Mouse (Mus musculus) heart, embryonic 15.5 days (tissue): ENCODE results near the gene Gnb3. TPM values are rescaled to one million over a fixed set of nuclear protein-coding genes. Genes with fewer than 3 reads are reported as not detected.
"Not testable (repeated sequence)": the region's sequence is repeated elsewhere in the genome, so short reads cannot be mapped to it uniquely, and the experiment has no call there.

Experiments used
- ATAC-seq: fragments of 200-750 bp; cut with Nextera tagmentation; replicated peaks from 2 replicates; pipeline ENCODE4 v1.8.0; 2017; ENCODE audit warnings: low read depth, moderate TSS enrichment; ENCODE audit not compliant: insufficient number of reproducible peaks, insufficient read depth, low FRiP score
- H3K27ac ChIP-seq: fragments of 300-500 bp; sonication (generic); 2 replicates; pipeline ENCODE4 v1.5.1; 2015; ENCODE audit warnings: mild to moderate bottlenecking, inconsistent platforms
- H3K27me3 ChIP-seq: fragments of 300-500 bp; sonication (generic); 2 replicates; pipeline ENCODE4 v1.6.1; 2015; ENCODE audit warnings: inconsistent platforms
- H3K36me3 ChIP-seq: fragments of 300-500 bp; sonication (generic); 2 replicates; pipeline ENCODE4 v1.6.1; 2015; ENCODE audit warnings: mild to moderate bottlenecking, inconsistent platforms
- H3K4me1 ChIP-seq: fragments of 300-500 bp; sonication (generic); replicated peaks from 2 replicates; pipeline ENCODE4 v1.6.1; 2015; ENCODE audit warnings: inconsistent platforms
- H3K4me2 ChIP-seq: fragments of 300-500 bp; sonication (generic); 2 replicates; pipeline ENCODE4 v1.6.1; 2015; ENCODE audit warnings: inconsistent platforms, mild to moderate bottlenecking, moderate library complexity
- H3K4me3 ChIP-seq: fragments of 300-500 bp; sonication (generic); 2 replicates; pipeline ENCODE4 v1.5.1; 2015; ENCODE audit warnings: mild to moderate bottlenecking, inconsistent platforms
- H3K9ac ChIP-seq: fragments of 300-500 bp; sonication (generic); 2 replicates; pipeline ENCODE4 v1.6.1; 2015; ENCODE audit warnings: mild to moderate bottlenecking, inconsistent platforms
- H3K9me3 ChIP-seq: fragments of 300-500 bp; sonication (generic); replicated peaks from 2 replicates; pipeline ENCODE4 v1.6.1; 2016; ENCODE audit warnings: inconsistent platforms
- WGBS: fragments of 180-500 bp; shearing (Covaris S2); methylation state at CpG from one replicate; pipeline ENCODE4 v1.1.7; 2015; ENCODE audit warnings: mixed read lengths; 5-methylcytosine and 5-hydroxymethylcytosine counted together
- polyA plus RNA-seq: library from polyadenylated mRNA; unstranded; fragments of >200 nt; fragmentation: Nextera tagmentation; extraction: Ambion mirVana; gene quantifications from 2 replicates; pipeline ENCODE4 v1.2.1, GENCODE M21; 2015

The Gnb3 gene
- polyA plus RNA-seq, 1 experiment from 2014 or later = 5.2 TPM

GRCm38 (mm10) chr6:124806446-124807140 lies 33.5 kb downstream of the Gnb3 start:
- ATAC-seq = no peak
- no peak overlapping the region for H3K9ac ChIP-seq

GRCm38 (mm10) chr6:124805341-124806321 lies 34.4 kb downstream of the Gnb3 start:
- Histone ChIP-seq H3K27ac (peak overlapping the region; percentile 91), H3K27me3 (no peaks in the 10 kb centered on the region), H3K9ac (peak overlapping the region; percentile 63), H3K4me3 (peak overlapping the region; percentile 58), H3K4me2 (peak overlapping the region; percentile 91), H3K9me3 (no peaks in the 10 kb centered on the region), H3K4me1 (peaks cover 41% of the 10 kb centered on the region), H3K36me3 (peaks cover 7% of the 10 kb centered on the region)
- ATAC-seq = peak; percentile 75
- 1% methylated on average over 34 of the region's 34 CpGs for WGBS

More at GRCm38 (mm10) chr6:124806446-124807140, 33.5 kb downstream of the Gnb3 start:
- Histone ChIP-seq H3K27me3 (no peaks in the 10 kb centered on the region), H3K9me3 (no peaks in the 10 kb centered on the region), H3K27ac (peak overlapping the region; percentile 91), H3K4me2 (peak overlapping the region; percentile 91), H3K4me3 (peak overlapping the region; percentile 58; the same call in 1 of the 2 replicates), H3K4me1 (peaks cover 46% of the 10 kb centered on the region), H3K36me3 (peaks cover 17% of the 10 kb centered on the region)
- WGBS = 79% methylated on average over 7 of the region's 7 CpGs

- Histone ChIP-seq H3K36me3 (no peaks in the 10 kb centered on the region), H3K4me3 (no peak overlapping the region), H3K27me3 (no peaks in the 10 kb centered on the region), H3K4me1 (peaks cover 28% of the 10 kb centered on the region), H3K4me2 (no peak overlapping the region), H3K9ac (no peak overlapping the region), H3K27ac (0 out of 2 replicates have a peak overlapping the region, but pooled peaks have one; percentile 91), H3K9me3 (no peaks in the 10 kb centered on the region)
- 83% methylated on average over 3 of the region's 3 CpGs for WGBS
- ATAC-seq = no peak
Observed at GRCm38 (mm10) chr6:124804341-124804740, 35.7 kb downstream of the Gnb3 start.

DNA sequence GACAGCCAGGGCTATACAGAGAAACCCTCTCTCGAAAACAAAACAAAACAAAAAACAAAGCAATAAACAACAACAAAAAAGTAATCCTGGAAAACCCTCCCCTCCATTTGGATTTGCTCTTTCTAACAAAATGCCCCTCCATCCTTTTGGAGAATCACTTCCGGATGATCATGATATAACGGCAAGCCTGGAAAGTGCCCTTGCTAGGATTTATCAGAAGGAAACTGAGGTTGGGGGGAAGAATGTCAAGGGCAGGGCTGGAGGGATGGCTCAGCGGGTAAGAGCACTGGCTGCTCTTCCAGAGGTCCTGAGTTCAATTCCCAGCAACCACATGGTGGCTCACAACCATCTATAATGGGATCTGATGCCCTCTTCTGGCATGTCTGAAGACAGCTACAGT lies 36.4 kb downstream of the Gnb3 start:
- not testable (repeated sequence) for H3K27ac ChIP-seq, ATAC-seq, H3K4me2 ChIP-seq, H3K27me3 ChIP-seq, H3K9ac ChIP-seq, H3K9me3 ChIP-seq, H3K4me3 ChIP-seq, H3K36me3 ChIP-seq
- H3K4me1 ChIP-seq = peaks cover 28% of the 10 kb centered on the region
- 91% methylated on average over 4 of the region's 4 CpGs for WGBS

- Histone ChIP-seq H3K4me2 (no peak overlapping the region), H3K36me3 (no peaks in the 10 kb centered on the region), H3K4me3 (no peak overlapping the region), H3K4me1 (peaks cover 25% of the 10 kb centered on the region), H3K9ac (no peak overlapping the region), H3K9me3 (no peaks in the 10 kb centered on the region), H3K27me3 (no peaks in the 10 kb centered on the region), H3K27ac (no peak overlapping the region)
- 77% methylated on average over 3 of the region's 3 CpGs for WGBS
- no peak for ATAC-seq
Observed at GRCm38 (mm10) chr6:124803061-124803460, 37.0 kb downstream of the Gnb3 start.

DNA sequence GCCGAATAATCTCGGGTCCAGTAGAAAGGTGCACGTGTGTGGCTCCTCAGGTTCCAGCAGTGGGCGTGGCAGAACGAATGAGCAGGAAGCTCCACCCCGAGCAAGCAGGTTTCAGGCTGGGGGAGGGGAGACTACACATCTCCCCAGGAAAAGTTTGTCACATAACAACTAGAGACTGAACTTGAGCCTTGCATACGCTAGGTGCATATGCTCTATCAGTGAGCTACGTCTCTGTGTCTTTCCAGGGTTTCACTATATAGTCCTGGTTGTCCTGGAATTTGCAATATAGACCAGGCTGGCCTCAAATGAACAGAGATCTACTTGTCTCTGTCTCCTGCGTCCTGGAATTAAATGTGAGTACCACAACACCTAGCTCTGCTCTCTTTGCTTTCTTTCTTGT lies 37.7 kb downstream of the Gnb3 start:
- H3K27ac ChIP-seq, H3K27me3 ChIP-seq, H3K9me3 ChIP-seq, H3K9ac ChIP-seq, ATAC-seq, H3K36me3 ChIP-seq: not testable (repeated sequence)
- Histone ChIP-seq H3K4me1 (peaks cover 20% of the 10 kb centered on the region), H3K4me2 (peak overlapping the region; percentile 49), H3K4me3 (peak overlapping the region; percentile 28)
- 14% methylated on average over 7 of the region's 9 CpGs for WGBS

- Histone ChIP-seq H3K9me3 (no peaks in the 10 kb centered on the region), H3K4me2 (no peak overlapping the region), H3K27me3 (no peaks in the 10 kb centered on the region), H3K4me1 (no peaks in the 10 kb centered on the region), H3K36me3 (no peaks in the 10 kb centered on the region), H3K27ac (no peak overlapping the region), H3K9ac (no peak overlapping the region), H3K4me3 (no peak overlapping the region)
- no peak for ATAC-seq
- WGBS = 74% methylated on average over 2 of the region's 2 CpGs
Observed at GRCm38 (mm10) chr6:124796200-124796599, 43.9 kb downstream of the Gnb3 start.

DNA sequence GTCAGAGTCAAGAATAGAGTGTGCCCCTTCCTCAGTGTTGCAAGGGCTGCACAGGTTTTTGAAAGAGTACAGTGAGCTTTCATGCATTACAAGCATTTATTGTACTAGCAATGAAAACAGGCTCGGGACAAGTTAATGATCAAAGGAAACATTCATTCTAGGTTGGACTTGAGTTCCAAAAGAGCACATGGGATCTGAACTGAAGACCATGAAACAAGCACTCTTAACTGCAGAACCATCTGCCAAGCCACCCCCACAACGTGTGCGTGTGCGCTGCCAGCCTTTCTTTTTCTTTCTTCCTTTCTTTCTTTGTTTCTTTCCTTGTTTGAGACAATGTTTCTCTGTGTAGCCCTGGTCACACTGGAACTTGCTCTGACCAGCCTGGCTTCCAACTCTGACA lies 44.3 kb downstream of the Gnb3 start:
- no peaks in the 10 kb centered on the region for H3K9me3 ChIP-seq
- no peaks in the 10 kb centered on the region for H3K27me3 ChIP-seq
- no peak overlapping the region for H3K4me2 ChIP-seq
- H3K4me3 ChIP-seq = no peak overlapping the region
- H3K36me3 ChIP-seq = no peaks in the 10 kb centered on the region
- no peak for ATAC-seq
- no peaks in the 10 kb centered on the region for H3K4me1 ChIP-seq
- WGBS = 77% methylated on average over 4 of the region's 4 CpGs
- H3K9ac ChIP-seq = no peak overlapping the region
- H3K27ac ChIP-seq = no peak overlapping the region

GRCm38 (mm10) chr6:124791911-124792310 lies 48.2 kb downstream of the Gnb3 start:
- no peaks in the 10 kb centered on the region for H3K27me3 ChIP-seq
- H3K4me2 ChIP-seq = no peak overlapping the region
- 75% methylated on average over 3 of the region's 3 CpGs for WGBS
- ATAC-seq = no peak
- no peak overlapping the region for H3K9ac ChIP-seq
- no peaks in the 10 kb centered on the region for H3K9me3 ChIP-seq
- H3K4me3 ChIP-seq = no peak overlapping the region
- H3K27ac ChIP-seq = no peak overlapping the region
- no peaks in the 10 kb centered on the region for H3K4me1 ChIP-seq
- H3K36me3 ChIP-seq = no peaks in the 10 kb centered on the region

GRCm38 (mm10) chr6:124790121-124790520 lies 50.0 kb downstream of the Gnb3 start:
- Histone ChIP-seq H3K9ac (no peak overlapping the region), H3K9me3 (no peaks in the 10 kb centered on the region), H3K27ac (no peak overlapping the region), H3K36me3 (no peaks in the 10 kb centered on the region), H3K27me3 (no peaks in the 10 kb centered on the region), H3K4me1 (no peaks in the 10 kb centered on the region), H3K4me2 (no peak overlapping the region), H3K4me3 (no peak overlapping the region)
- no peak for ATAC-seq
- 63% methylated on average over 4 of the region's 4 CpGs for WGBS

- 79% methylated on average over 4 of the region's 4 CpGs for WGBS
Observed at GRCm38 (mm10) chr6:124789519-124789918, 50.6 kb downstream of the Gnb3 start.

More at GRCm38 (mm10) chr6:124789519-124789918, 50.6 kb downstream of the Gnb3 start:
- Histone ChIP-seq H3K9me3 (no peaks in the 10 kb centered on the region), H3K27ac (no peak overlapping the region), H3K4me1 (no peaks in the 10 kb centered on the region), H3K9ac (no peak overlapping the region), H3K4me3 (no peak overlapping the region), H3K27me3 (no peaks in the 10 kb centered on the region), H3K4me2 (no peak overlapping the region), H3K36me3 (no peaks in the 10 kb centered on the region)
- ATAC-seq = no peak
